Mouse (Mus musculus) small intestine, adult 2 months (tissue): ENCODE results near the gene Ssh1. TPM values are rescaled to one million over a fixed set of nuclear protein-coding genes. Genes with fewer than 3 reads are reported as not detected.

Experiments
- H3K27ac ChIP-seq: fragments of 200-500 bp; 2 replicates; pipeline ENCODE4 v1.5.1; 2012; ENCODE audit warnings: low read depth, low read length, control low read depth, inconsistent platforms; ENCODE audit not compliant: insufficient read depth
- H3K27me3 ChIP-seq: fragments of 200-500 bp; 2 replicates; pipeline ENCODE4 v1.6.1; 2012; ENCODE audit warnings: mild to moderate bottlenecking, moderate library complexity, low read length, inconsistent platforms; ENCODE audit not compliant: control insufficient read depth, insufficient read depth
- H3K36me3 ChIP-seq: fragments of 200-500 bp; 2 replicates; pipeline ENCODE4 v1.6.1; 2012; ENCODE audit warnings: mild to moderate bottlenecking, low read length, control low read depth, inconsistent platforms; ENCODE audit not compliant: control insufficient read depth, insufficient read depth
- H3K4me1 ChIP-seq: fragments of 200-500 bp; 2 replicates; pipeline ENCODE4 v1.6.1; 2012; ENCODE audit warnings: low read length, inconsistent platforms, mixed read lengths; ENCODE audit not compliant: control insufficient read depth, insufficient read depth, insufficient read length
- H3K4me3 ChIP-seq: fragments of 200-500 bp; 2 replicates; pipeline ENCODE4 v1.5.1; 2012; ENCODE audit warnings: low read depth, mild to moderate bottlenecking, control low read depth, inconsistent platforms, low read length, moderate library complexity
- CTCF ChIP-seq: fragments of 200-500 bp; IDR thresholded peaks from 2 replicates; pipeline ENCODE4 v1.5.1; 2012; ENCODE audit warnings: low read depth, mild to moderate bottlenecking, control low read depth, inconsistent platforms, low read length, moderate library complexity, mixed read lengths; ENCODE audit not compliant: insufficient replicate concordance, insufficient read length; ENCODE audit errors: extremely low read depth
- POLR2A ChIP-seq: fragments of 200-500 bp; IDR thresholded peaks from 2 replicates; pipeline ENCODE4 v1.6.1; 2012; ENCODE audit warnings: low read depth, mild to moderate bottlenecking, control low read depth, inconsistent platforms, low read length, moderate library complexity
- WGBS: fragments of 180-500 bp; shearing (Covaris S2); methylation state at CpG from one replicate; pipeline ENCODE4 v1.1.7; 2018; 5-methylcytosine and 5-hydroxymethylcytosine counted together
- polyA plus RNA-seq: library from polyadenylated mRNA; depleted of rRNA; stranded (reverse); fragments of >200 nt; gene quantifications from 2 replicates; pipeline ENCODE4 v1.2.3, GENCODE M21; 2012

The Ssh1 gene
- polyA plus RNA-seq, 1 experiment, result 11.3 TPM

DNA sequence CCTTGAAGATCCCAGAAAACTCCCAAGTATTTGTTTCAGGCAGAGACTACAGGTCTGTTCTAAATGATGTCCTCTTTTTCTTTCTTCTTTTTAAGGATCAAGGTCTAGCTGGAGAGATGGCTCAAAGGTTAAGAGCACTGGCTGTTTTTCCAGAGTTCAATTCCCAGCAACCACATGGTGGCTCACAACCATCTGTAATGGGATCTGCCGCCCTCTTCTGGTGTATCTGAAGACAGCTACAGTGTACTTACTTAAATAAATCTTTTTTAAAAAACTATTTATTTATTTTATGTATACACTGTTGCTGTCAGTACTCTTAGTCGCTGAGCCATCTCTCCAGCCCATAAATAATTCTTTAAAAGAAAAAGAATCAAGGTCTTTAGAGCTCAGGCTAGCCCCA, 46.4 kb downstream of the Ssh1 start:
- no peak overlapping the region for H3K4me3 ChIP-seq
- H3K36me3 ChIP-seq, result peaks cover 65% of the 10 kb centered on the region
- no peak overlapping the region for H3K27ac ChIP-seq
- no peaks in the 10 kb centered on the region for H3K27me3 ChIP-seq
- no peak for TF ChIP-seq CTCF
- no peak for TF ChIP-seq POLR2A
- 84% methylated on average over 2 of the region's 2 CpGs for WGBS
- no peaks in the 10 kb centered on the region for H3K4me1 ChIP-seq

DNA sequence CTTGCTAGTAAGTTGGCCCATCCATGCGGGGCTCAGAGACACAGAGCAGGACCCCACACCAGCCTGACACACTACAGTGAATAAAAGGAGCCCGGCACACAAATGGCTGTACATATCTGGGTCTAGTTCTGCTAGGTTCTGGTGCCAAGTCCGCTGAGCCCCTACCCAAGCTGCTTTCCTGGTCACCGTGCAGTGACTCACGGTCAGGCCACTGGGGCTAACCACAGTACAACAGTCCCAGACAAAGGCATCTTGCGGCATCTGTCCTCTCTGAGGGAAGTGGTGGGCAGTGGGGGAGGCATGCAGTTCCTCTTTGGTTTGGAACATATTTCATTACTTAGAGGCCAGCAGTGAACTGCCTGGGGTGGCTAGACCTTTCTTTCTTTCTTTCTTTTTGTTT, 48.6 kb downstream of the Ssh1 start:
- WGBS, result 88% methylated on average over 6 of the region's 6 CpGs
- H3K36me3 ChIP-seq, result peaks cover 68% of the 10 kb centered on the region

DNA sequence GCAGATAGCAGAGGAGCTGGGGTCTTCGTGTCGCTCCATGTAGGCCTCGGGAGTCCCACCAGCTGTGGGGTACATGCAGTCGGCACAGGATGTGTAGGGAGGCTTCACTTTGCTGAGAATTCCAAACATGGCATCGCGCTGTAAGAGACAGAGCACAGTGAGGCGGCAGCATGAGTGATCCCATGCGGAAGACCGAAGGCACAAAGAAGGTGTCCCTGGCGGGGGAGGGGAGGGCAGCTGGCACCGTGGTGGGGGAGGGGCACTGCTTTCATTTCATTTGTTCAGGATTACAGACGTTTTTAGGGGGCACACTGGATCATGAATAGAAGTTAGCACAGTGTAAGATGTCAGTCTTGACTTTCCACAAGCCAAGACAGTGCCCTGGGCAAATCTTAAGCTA, 50.4 kb downstream of the Ssh1 start:
- Histone ChIP-seq H3K27ac (no peak overlapping the region), H3K4me1 (no peaks in the 10 kb centered on the region), H3K36me3 (peaks cover 58% of the 10 kb centered on the region), H3K4me3 (no peak overlapping the region), H3K27me3 (no peaks in the 10 kb centered on the region)
- WGBS, result 87% methylated on average over 12 of the region's 12 CpGs
- TF ChIP-seq POLR2A (no peak), CTCF (no peak)

More for the DNA sequence above, 48.6 kb downstream of the Ssh1 start:
- Histone ChIP-seq H3K4me3 (no peak overlapping the region), H3K27me3 (no peaks in the 10 kb centered on the region), H3K27ac (no peak overlapping the region), H3K4me1 (no peaks in the 10 kb centered on the region)
- TF ChIP-seq CTCF (no peak), POLR2A (no peak)

DNA sequence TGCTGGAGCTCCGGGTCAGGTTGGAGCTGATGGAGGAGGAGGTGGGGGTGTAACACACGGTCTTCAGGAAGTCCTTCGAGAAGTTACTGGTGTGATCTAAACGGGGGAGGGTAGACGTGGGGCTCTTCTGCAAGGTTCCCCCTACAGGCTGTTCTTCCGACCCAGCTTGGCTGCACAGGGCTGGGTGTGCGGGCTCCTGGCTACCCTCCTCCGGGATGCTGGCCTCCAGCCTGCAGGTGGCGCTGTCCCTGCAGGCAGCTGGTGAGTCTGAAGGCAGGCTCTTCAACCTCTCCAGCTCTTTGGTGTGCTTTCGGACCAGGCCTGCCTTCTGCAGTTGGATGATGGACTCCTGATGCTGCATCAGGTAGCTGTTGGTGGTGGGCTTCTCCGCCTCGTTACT, 51.1 kb downstream of the Ssh1 start:
- 86% methylated on average over 12 of the region's 12 CpGs for WGBS
- TF ChIP-seq CTCF (peak; percentile 49; the same call in 1 of the 2 replicates), POLR2A (no peak)
- Histone ChIP-seq H3K4me1 (no peaks in the 10 kb centered on the region), H3K27ac (no peak overlapping the region), H3K27me3 (no peaks in the 10 kb centered on the region), H3K36me3 (peaks cover 58% of the 10 kb centered on the region), H3K4me3 (no peak overlapping the region)

DNA sequence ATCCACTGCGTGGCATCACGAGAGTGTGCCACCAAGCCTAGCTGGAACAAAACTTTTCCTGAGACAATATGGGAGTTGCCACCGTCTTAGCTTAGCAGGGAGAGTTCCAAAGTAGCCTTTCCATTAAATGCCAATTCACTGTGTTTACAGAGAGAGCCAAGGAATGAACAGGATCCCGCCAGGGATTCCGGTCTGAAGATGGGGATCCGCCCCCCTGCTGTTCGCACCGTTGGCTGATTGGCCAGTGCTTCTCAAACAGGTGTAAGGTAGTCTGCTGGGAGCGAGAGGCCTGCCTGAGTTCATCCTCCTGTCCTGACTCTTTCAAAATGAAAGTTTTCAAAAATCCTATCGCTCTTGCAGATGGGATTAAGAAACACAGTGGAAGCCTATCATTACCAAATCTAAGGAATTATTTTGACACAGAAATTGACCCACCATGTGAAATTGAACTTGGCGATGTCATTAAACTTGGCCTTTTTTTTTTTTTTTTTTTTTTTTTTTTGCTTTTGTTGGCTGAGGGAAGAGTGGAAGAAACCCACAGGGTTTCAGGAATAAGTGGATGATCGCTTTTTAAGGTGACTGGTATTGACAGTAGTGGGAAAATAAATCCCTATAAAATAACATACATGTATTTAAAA, 54.3 kb downstream of the Ssh1 start:
- no peak overlapping the region for H3K27ac ChIP-seq
- no peak overlapping the region for H3K4me3 ChIP-seq
- no peaks in the 10 kb centered on the region for H3K27me3 ChIP-seq
- TF ChIP-seq CTCF (no peak), POLR2A (no peak)
- H3K4me1 ChIP-seq, result no peaks in the 10 kb centered on the region
- peaks cover 32% of the 10 kb centered on the region for H3K36me3 ChIP-seq
- WGBS, result 70% methylated on average over 12 of the region's 12 CpGs

DNA sequence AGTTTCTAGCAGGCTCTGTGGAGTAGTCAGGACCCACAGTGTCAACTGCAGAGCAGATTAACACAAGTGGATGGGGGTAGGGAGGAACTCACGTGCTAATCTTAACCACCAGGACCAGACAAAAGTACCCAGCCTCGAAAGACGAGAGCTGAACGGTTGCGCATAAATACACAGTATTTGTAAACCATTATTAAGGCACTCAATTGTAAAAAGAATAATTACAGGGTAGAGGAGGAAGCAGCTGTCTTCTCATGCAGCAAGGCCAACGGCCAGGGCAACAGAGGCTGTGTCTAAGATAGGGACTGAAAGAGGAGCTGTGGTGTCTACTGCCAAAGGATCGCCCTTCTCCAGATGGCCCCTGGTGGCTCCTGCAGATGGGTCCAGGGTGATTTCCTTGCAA, 56.0 kb downstream of the Ssh1 start:
- no peak overlapping the region for H3K27ac ChIP-seq
- 64% methylated on average over 7 of the region's 7 CpGs for WGBS
- TF ChIP-seq POLR2A (no peak), CTCF (no peak)

DNA sequence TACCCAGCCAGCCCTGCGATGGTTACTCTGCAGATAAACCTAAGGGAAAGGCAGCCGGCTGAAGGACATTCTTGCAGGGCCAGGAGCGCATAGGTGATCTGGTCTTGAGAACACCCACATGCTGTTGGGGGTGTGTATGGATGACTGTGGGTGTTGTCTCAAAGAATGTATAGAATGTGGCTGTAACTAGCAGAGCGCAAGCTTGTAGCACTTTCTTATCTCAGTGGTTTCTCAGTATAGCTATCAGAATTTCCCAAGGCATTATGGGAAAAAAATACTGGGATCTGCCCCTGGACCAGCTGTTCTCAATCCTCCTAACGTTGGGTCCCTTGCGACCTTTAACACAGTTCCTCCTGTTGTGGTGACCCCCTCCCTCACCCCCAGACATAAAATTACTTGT, 59.8 kb downstream of the Ssh1 start:
- Histone ChIP-seq H3K27ac (no peak overlapping the region), H3K27me3 (no peaks in the 10 kb centered on the region), H3K4me3 (no peak overlapping the region), H3K36me3 (no peaks in the 10 kb centered on the region), H3K4me1 (peaks cover 15% of the 10 kb centered on the region)
- WGBS, result 41% methylated on average over 6 of the region's 6 CpGs
- no peak for TF ChIP-seq POLR2A
- TF ChIP-seq CTCF, result no peak

More for the DNA sequence above, 56.0 kb downstream of the Ssh1 start:
- Histone ChIP-seq H3K4me3 (no peak overlapping the region), H3K36me3 (peaks cover 22% of the 10 kb centered on the region), H3K4me1 (peaks cover 2% of the 10 kb centered on the region; the same call in 1 of the 2 replicates), H3K27me3 (no peaks in the 10 kb centered on the region)
